Mouse (Mus musculus) olfactory bulb, adult 2 months (tissue): Measurements from ENCODE around the gene Spint5. TPM values are rescaled to one million over a fixed set of nuclear protein-coding genes. Genes with fewer than 3 reads are reported as not detected.
"Not testable (repeated sequence)": the region's sequence is repeated elsewhere in the genome, so short reads cannot be mapped to it uniquely, and the experiment has no call there.

Experiments
- H3K27ac ChIP-seq: fragments of 200-500 bp; 2 replicates; pipeline ENCODE4 v1.5.1; 2012; ENCODE audit warnings: low read depth, low read length; ENCODE audit not compliant: insufficient read depth
- H3K4me1 ChIP-seq: fragments of 200-500 bp; 2 replicates; pipeline ENCODE4 v1.6.1; 2012; ENCODE audit warnings: low read length; ENCODE audit not compliant: control insufficient read depth, insufficient read depth
- H3K4me3 ChIP-seq: fragments of 200-500 bp; 2 replicates; pipeline ENCODE4 v1.5.1; 2012; ENCODE audit warnings: mild to moderate bottlenecking, low read depth, low read length, moderate library complexity; ENCODE audit not compliant: insufficient read depth
- CTCF ChIP-seq: fragments of 200-500 bp; IDR thresholded peaks from 2 replicates; pipeline ENCODE4 v1.5.1; 2012; ENCODE audit warnings: low read depth, mild to moderate bottlenecking, low read length, moderate library complexity; ENCODE audit not compliant: insufficient read depth
- POLR2A ChIP-seq: fragments of 200-500 bp; IDR thresholded peaks from 2 replicates; pipeline ENCODE4 v1.6.1; 2012; ENCODE audit warnings: mild to moderate bottlenecking, low read depth, low read length, moderate library complexity; ENCODE audit not compliant: insufficient read depth
- WGBS: fragments of 180-500 bp; shearing (Covaris S2); methylation state at CpG from one replicate; pipeline ENCODE4 v1.1.7; 2018; 5-methylcytosine and 5-hydroxymethylcytosine counted together
- polyA plus RNA-seq: library from polyadenylated mRNA; stranded (reverse); fragments of >200 nt; gene quantifications from 2 replicates; pipeline ENCODE4 v1.2.4, GENCODE M21; 2012; ENCODE audit warnings: low replicate concordance; ENCODE audit not compliant: missing spikeins, insufficient read depth, insufficient read length

Gene Spint5
- polyA plus RNA-seq, 1 experiment, result not detected

DNA sequence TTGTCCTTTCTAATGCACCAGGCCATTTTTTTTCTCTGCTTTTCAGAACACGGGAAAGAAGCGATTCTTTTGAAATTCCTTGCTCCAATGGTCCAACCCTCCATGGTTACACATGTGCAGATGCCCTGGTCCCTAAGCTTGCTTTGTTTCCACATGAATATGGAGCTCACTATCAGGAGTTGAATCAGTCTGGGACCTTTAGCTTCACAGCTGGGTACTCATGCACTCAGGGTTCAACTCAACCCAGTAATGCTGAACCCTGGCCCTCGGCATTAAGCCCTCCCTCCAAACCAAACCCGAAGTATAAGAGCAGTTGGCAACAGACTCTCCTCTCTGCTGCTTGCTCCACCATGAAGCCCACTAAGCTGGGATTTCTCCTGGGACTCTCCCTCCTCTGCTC, 16.9 kb upstream of the Spint5 start, which contains the start of gene Spint4:
Gene Spint4, plus strand, starts transcription at position 301 of the 400 bp plus-strand sequence.
- no peak for TF ChIP-seq CTCF
- TF ChIP-seq POLR2A, result no peak
- Histone ChIP-seq H3K4me1 (no peaks in the 10 kb centered on the region), H3K4me3 (no peak within 1 kb of the TSS), H3K27ac (no peak within 1 kb of the TSS)
- WGBS, result 69% methylated on average over 4 of the region's 4 CpGs

DNA sequence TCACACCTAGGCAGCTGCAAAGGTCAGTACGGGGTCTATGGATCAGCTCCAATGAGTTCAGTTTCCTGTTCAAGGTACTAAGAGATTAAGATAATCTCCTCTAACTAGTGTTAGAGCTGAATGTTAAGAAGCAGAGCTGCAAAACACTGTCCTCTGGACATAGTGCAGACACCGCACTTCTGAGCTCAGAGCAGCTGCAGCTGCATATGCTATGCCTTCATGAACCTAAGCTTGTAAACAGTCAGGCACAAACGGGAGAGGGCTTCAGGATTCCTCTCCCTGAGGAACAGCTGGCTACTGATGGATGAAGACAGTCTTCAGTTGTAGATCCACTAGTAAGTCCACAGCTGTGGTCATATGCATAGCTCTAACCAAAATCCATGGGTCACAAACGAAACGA, 14.1 kb upstream of the Spint5 start:
- Histone ChIP-seq H3K27ac (no peak overlapping the region), H3K4me3 (no peak overlapping the region), H3K4me1 (no peaks in the 10 kb centered on the region)
- TF ChIP-seq CTCF, result no peak
- no peak for TF ChIP-seq POLR2A
- WGBS, result 82% methylated on average over 5 of the region's 5 CpGs

DNA sequence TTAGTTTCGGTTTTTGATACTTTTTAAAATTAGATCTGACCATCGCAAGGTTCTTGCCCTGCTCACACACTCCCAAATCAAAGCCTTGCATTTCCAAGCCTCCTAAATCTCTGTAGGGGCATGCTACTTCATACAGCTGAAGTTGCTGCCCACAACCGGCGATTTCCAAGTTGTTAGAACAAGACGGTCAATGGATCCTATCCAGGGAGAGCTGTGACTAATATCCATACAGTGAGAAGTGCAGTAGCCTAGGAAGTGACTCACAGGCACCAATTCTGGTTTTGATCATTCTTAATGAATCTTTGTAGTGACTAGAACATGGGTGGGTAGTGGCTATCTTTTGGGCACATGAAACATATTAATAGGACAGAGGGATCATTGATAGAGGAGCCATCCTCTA, 13.3 kb upstream of the Spint5 start:
- 71% methylated on average over 5 of the region's 5 CpGs for WGBS
- H3K4me3 ChIP-seq, result no peak overlapping the region
- no peaks in the 10 kb centered on the region for H3K4me1 ChIP-seq
- no peak for TF ChIP-seq POLR2A
- no peak overlapping the region for H3K27ac ChIP-seq

DNA sequence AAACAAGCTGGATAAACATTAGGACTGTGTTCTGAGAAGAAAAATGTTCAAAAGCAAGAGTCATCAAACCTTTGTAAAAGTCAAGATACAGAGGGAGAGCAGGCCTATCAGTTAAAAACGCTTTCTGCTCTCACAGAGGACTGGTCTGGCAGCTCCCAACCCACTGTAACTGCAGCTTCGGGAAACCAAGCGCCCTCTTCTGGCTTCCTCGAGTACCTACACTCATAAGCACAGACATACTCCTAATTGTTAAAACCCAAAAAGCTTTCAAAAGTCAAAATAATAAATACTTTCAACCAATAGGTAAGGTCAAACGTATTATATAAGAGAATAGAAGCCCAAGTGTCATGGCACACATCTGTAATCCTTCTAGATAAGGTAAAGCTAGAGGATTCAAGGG, 10.9 kb upstream of the Spint5 start:
- 83% methylated on average over 5 of the region's 5 CpGs for WGBS

DNA sequence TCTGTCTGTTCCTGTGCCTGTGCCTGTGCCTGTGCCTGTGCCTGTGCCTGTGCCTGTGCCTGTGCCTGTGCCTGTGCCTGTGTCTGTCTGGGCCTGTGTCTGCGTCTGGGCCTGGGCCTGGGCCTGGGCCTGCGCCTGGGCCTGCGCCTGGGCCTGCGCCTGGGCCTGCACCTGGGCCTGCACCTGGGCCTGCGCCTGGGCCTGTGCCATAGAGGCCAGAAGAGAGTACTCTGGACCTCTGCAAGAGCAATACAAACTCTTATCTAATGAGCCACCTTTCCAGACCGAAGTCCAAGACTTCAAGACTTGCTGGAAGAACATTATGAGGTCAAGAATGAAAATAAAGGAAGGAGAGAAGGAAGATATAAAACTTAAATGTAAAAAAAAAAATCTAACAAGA, 9.8 kb upstream of the Spint5 start:
- 92% methylated on average over 6 of the region's 6 CpGs for WGBS
- no peaks in the 10 kb centered on the region for H3K4me1 ChIP-seq
- TF ChIP-seq POLR2A (no peak), CTCF (no peak)
- H3K27ac ChIP-seq, result no peak overlapping the region
- no peak overlapping the region for H3K4me3 ChIP-seq

More for the DNA sequence above, 10.9 kb upstream of the Spint5 start:
- Histone ChIP-seq H3K4me3 (no peak overlapping the region), H3K4me1 (no peaks in the 10 kb centered on the region), H3K27ac (no peak overlapping the region)
- TF ChIP-seq CTCF (no peak), POLR2A (no peak)

DNA sequence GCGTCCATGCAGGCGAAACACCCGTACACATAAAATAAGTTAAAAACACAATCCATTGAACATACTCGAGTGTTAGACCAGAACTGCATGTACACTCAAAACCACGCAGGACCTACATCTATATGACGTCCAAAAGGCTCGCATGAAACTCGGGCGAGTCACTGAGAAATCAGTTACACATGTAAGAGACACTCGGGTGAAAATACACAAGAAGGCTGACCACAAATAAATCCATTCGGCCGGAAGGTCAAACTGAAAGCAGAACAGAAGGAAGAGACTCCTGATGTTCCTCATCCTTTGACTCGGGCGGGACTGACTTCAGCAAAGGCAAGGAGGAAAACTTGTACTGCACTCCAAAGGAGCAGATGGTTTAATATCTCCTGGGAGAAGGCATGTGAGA, 9.1 kb upstream of the Spint5 start:
- Histone ChIP-seq H3K4me1 (no peaks in the 10 kb centered on the region), H3K27ac (no peak overlapping the region), H3K4me3 (no peak overlapping the region)
- 92% methylated on average over 14 of the region's 14 CpGs for WGBS
- TF ChIP-seq CTCF (no peak), POLR2A (no peak)

DNA sequence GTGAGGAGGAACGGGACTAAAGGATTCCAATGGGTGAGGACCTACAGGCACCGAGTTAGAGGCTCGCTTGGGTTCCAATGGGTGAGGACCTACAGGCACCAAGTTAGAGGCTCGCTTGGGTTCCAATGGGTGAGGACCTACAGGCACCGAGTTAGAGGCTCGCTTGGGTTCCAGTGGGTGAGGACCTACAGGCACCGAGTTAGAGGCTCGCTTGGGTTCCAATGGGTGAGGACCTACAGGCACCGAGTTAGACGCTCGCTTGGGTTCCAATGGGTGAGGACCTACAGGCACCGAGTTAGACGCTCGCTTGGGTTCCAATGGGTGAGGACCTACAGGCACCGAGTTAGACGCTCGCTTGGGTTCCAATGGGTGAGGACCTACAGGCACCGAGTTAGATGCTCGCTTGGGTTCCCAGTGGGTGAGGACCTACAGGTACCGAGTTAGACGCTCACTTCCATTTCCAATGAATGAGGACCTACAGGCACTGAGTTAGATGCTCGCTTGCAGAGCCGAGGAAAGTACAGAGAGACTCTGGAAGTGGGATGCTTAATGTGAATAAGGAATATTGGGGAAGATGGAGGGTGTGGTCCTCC, 1.2 kb downstream of the Spint5 start:
- H3K4me1 ChIP-seq, H3K4me3 ChIP-seq, H3K27ac ChIP-seq: not testable (repeated sequence)
- 94% methylated on average over 23 of the region's 23 CpGs for WGBS

DNA sequence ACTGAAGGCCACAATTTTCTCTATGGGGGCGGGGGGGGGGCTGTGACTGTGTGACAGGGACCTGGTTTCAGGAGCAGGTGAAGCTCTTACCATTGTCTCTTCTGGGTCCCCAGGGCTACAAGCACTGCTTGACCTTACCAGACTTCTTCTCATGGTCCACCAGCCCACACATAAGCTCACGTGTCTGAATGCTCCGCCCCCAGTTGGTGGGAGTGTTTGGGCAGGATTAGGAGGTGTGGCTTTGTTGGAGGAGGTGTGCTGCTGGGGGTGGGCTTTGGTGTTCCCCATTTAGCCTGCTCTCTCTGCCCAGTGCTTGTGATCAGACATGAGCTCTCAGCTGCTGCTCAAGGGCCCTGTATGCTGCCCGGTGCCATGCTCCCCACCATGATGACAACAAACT, 8.2 kb downstream of the Spint5 start:
- 71% methylated on average over 4 of the region's 4 CpGs for WGBS
- Histone ChIP-seq H3K4me3 (no peak overlapping the region), H3K27ac (no peak overlapping the region), H3K4me1 (no peaks in the 10 kb centered on the region)
- TF ChIP-seq CTCF, result no peak
- no peak for TF ChIP-seq POLR2A

DNA sequence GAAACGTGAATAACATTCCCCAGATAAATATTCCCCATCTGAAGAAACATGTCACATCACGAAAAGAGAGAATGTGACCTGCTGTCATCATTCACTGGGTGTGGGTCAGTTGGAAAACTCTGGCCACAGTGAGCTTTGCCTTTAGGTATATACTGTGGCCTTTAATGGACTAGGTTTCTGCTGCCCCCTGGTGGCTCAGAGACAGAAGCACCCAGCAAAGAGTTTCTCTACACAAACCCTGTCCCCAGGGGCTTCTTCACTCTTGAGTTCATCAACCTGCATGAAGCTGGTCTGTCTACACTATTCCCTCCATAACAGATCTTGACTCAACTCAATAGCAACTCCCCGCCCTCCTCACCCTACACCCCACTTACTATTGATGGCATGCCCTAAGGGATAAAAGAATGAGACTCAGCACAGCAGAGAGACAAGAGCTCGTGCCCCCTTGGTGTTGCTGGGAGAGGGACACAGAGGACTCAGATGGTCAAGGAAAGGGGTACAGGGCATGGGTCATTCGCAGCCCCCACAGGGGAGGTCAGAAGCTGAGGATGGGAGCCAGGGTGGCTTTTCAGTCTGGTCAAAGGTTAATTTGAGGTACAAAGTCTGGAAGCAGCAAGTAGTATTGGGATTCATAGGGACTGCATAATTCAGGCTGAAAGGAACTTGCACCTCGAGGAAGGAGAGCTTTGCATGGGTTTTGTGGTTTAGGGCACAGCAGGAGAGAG, 11.0 kb downstream of the Spint5 start:
- no peak overlapping the region for H3K4me3 ChIP-seq
- H3K27ac ChIP-seq, result no peak overlapping the region
- TF ChIP-seq CTCF (no peak), POLR2A (no peak)
- WGBS, result 25% methylated on average over 6 of the region's 6 CpGs
- H3K4me1 ChIP-seq, result no peaks in the 10 kb centered on the region
